Mouse (Mus musculus) hindbrain, embryonic 10.5 days (tissue): ENCODE measurements around the gene Wnk2. TPM values are rescaled to one million over a fixed set of nuclear protein-coding genes. Genes with fewer than 3 reads are reported as not detected.

Source experiments
- DNase-seq: peaks from one replicate; pipeline ENCODE4 v3.0.0-alpha.2; 2017; ENCODE audit warnings: low spot score
- H3K27ac ChIP-seq: fragments of 300-500 bp; sonication (generic); 2 replicates; pipeline ENCODE4 v1.5.1; 2016; ENCODE audit warnings: mild to moderate bottlenecking, moderate library complexity
- H3K27me3 ChIP-seq: fragments of 300-500 bp; sonication (generic); 2 replicates; pipeline ENCODE4 v1.6.1; 2016; ENCODE audit warnings: mild to moderate bottlenecking; ENCODE audit not compliant: poor library complexity, insufficient read depth, severe bottlenecking
- H3K36me3 ChIP-seq: fragments of 300-500 bp; sonication (generic); 2 replicates; pipeline ENCODE4 v1.6.1; 2016; ENCODE audit warnings: mild to moderate bottlenecking, moderate library complexity
- H3K4me1 ChIP-seq: fragments of 300-500 bp; sonication (generic); replicated peaks from 2 replicates; pipeline ENCODE4 v1.6.1; 2016; ENCODE audit warnings: mild to moderate bottlenecking
- H3K4me3 ChIP-seq: fragments of 300-500 bp; sonication (generic); 2 replicates; pipeline ENCODE4 v1.5.1; 2016; ENCODE audit warnings: mild to moderate bottlenecking, moderate library complexity
- H3K9me3 ChIP-seq: fragments of 300-500 bp; sonication (generic); 2 replicates; pipeline ENCODE4 v1.6.1; 2016; ENCODE audit warnings: mild to moderate bottlenecking, moderate library complexity
- WGBS: fragments of 180-500 bp; shearing (Covaris S2); methylation state at CpG from one replicate; pipeline ENCODE4 v1.1.7; 2016; 5-methylcytosine and 5-hydroxymethylcytosine counted together
- polyA plus RNA-seq: library from polyadenylated mRNA; unstranded; fragments of >200 nt; fragmentation: Nextera tagmentation; extraction: Ambion mirVana; gene quantifications from 2 replicates; pipeline ENCODE4 v1.2.1, GENCODE M21; 2016

Wnk2 gene
- polyA plus RNA-seq, 1 experiment from 2014 or later, result 8.5 TPM

- Histone ChIP-seq H3K36me3 (peaks cover 24% of the 10 kb centered on the region), H3K9me3 (no peaks in the 10 kb centered on the region), H3K4me3 (no peak overlapping the region), H3K27me3 (peaks cover 11% of the 10 kb centered on the region; the same call in 1 of the 2 replicates), H3K4me1 (peaks cover 26% of the 10 kb centered on the region), H3K27ac (peak overlapping the region; percentile 76)
- WGBS, result 14% methylated on average over 10 of the region's 10 CpGs
- peak; percentile 58 for DNase-seq
Observed at GRCm38 (mm10) chr13:49044145-49044561, 103.7 kb downstream of the Wnk2 start.

GRCm38 (mm10) chr13:49042371-49042770, 105.4 kb downstream of the Wnk2 start:
- Histone ChIP-seq H3K9me3 (no peaks in the 10 kb centered on the region), H3K4me1 (peaks cover 42% of the 10 kb centered on the region), H3K27me3 (peaks cover 11% of the 10 kb centered on the region; the same call in 1 of the 2 replicates), H3K27ac (no peak overlapping the region), H3K4me3 (no peak overlapping the region), H3K36me3 (peaks cover 26% of the 10 kb centered on the region)
- 95% methylated on average over 15 of the region's 15 CpGs for WGBS
- no peak for DNase-seq

GRCm38 (mm10) chr13:49036928-49037574, 110.8 kb downstream of the Wnk2 start:
- peak overlapping the region; percentile 45; the same call in 1 of the 2 replicates for H3K27ac ChIP-seq
- 80% methylated on average over 7 of the region's 7 CpGs for WGBS

DNA sequence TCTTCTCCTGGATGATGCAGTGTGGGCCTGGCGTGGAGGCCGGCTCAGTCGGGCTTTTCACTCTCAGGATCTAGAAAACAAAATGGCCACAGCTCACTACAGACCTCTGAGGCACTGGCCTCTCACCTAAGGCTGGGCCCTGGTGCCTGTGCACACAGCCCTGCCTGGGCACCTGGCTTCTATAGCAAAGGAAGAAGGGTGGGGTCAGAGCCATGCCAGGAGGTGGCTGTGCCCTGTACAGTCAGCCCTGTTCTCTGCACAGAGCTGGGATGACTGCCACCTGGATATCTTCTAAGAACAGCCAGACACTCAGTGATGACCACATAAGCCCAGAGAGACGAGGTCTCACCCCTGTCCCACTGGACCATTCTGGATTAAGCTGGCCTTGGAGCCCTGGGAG, 111.4 kb downstream of the Wnk2 start:
- H3K9me3 ChIP-seq, result no peaks in the 10 kb centered on the region
- no peak overlapping the region for H3K4me3 ChIP-seq
- no peak for DNase-seq
- peaks cover 41% of the 10 kb centered on the region for H3K36me3 ChIP-seq
- no peaks in the 10 kb centered on the region for H3K27me3 ChIP-seq
- 94% methylated on average over 4 of the region's 4 CpGs for WGBS
- no peak overlapping the region for H3K27ac ChIP-seq
- peaks cover 22% of the 10 kb centered on the region for H3K4me1 ChIP-seq

More at GRCm38 (mm10) chr13:49036928-49037574, 110.8 kb downstream of the Wnk2 start:
- peaks cover 42% of the 10 kb centered on the region for H3K36me3 ChIP-seq
- H3K27me3 ChIP-seq, result no peaks in the 10 kb centered on the region; the same call in 1 of the 2 replicates
- peaks cover 22% of the 10 kb centered on the region for H3K4me1 ChIP-seq
- no peak overlapping the region for H3K4me3 ChIP-seq
- DNase-seq, result no peak
- H3K9me3 ChIP-seq, result no peaks in the 10 kb centered on the region

DNA sequence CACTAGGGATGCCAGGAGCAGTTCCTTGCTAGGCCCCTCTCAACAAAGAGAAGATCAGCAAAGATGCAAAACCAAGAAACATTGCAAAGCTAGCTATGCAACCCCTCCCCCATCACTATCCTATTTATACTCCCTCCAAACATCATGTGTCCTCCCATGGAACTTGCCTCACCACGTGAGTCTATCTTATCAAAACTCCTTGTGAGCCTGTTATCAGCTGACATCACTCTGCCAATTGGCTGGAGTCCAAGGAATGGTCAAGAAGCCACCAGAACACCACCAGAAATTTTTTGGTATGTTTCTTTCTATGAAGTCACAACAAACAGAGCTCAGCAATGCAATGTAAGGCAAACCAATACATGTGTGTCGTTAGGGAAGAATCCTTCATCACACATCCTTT, 116.8 kb downstream of the Wnk2 start:
- H3K9me3 ChIP-seq, result no peaks in the 10 kb centered on the region
- no peak for DNase-seq
- no peaks in the 10 kb centered on the region for H3K27me3 ChIP-seq
- no peak overlapping the region for H3K4me3 ChIP-seq
- no peaks in the 10 kb centered on the region; the same call in 1 of the 2 replicates for H3K4me1 ChIP-seq
- H3K27ac ChIP-seq, result no peak overlapping the region
- WGBS, result 89% methylated on average over 2 of the region's 2 CpGs
- peaks cover 14% of the 10 kb centered on the region for H3K36me3 ChIP-seq

GRCm38 (mm10) chr13:49028757-49029539, 118.9 kb downstream of the Wnk2 start:
- no peak for DNase-seq
- Histone ChIP-seq H3K9me3 (no peaks in the 10 kb centered on the region), H3K4me3 (no peak overlapping the region), H3K4me1 (peaks cover 14% of the 10 kb centered on the region), H3K27ac (no peak overlapping the region), H3K27me3 (no peaks in the 10 kb centered on the region), H3K36me3 (no peaks in the 10 kb centered on the region)
- 66% methylated on average over 8 of the region's 8 CpGs for WGBS

GRCm38 (mm10) chr13:49027057-49027456, 120.8 kb downstream of the Wnk2 start:
- no peak overlapping the region for H3K27ac ChIP-seq
- no peak overlapping the region for H3K4me3 ChIP-seq
- 86% methylated on average over 8 of the region's 8 CpGs for WGBS
- no peaks in the 10 kb centered on the region for H3K36me3 ChIP-seq
- no peaks in the 10 kb centered on the region for H3K27me3 ChIP-seq
- no peak for DNase-seq
- H3K9me3 ChIP-seq, result no peaks in the 10 kb centered on the region
- H3K4me1 ChIP-seq, result peaks cover 14% of the 10 kb centered on the region

DNA sequence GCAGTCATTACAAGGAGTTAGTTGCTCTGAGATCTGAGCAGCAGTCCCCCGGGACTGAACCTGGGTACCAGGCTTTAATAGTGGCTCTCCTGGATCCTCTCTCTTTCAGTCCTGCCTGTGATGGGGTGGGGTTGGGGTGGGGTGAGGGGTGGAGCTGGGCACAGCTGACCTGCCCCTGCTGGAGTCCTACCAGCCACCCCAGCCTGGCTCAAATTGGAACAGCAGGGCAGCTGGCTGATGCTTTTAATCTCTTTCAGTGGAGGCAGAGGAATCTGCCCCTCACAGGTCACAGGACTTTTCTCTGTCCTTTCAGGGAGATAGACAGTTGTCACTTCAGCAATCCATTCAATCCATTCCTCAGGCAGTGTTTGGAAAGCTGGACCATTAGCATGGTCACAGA, 122.3 kb downstream of the Wnk2 start:
- WGBS, result 16% methylated on average over 1 of the region's 1 CpGs
- Histone ChIP-seq H3K36me3 (no peaks in the 10 kb centered on the region), H3K4me1 (peaks cover 21% of the 10 kb centered on the region), H3K27me3 (no peaks in the 10 kb centered on the region), H3K4me3 (no peak overlapping the region), H3K9me3 (no peaks in the 10 kb centered on the region), H3K27ac (no peak overlapping the region)
- DNase-seq, result no peak

DNA sequence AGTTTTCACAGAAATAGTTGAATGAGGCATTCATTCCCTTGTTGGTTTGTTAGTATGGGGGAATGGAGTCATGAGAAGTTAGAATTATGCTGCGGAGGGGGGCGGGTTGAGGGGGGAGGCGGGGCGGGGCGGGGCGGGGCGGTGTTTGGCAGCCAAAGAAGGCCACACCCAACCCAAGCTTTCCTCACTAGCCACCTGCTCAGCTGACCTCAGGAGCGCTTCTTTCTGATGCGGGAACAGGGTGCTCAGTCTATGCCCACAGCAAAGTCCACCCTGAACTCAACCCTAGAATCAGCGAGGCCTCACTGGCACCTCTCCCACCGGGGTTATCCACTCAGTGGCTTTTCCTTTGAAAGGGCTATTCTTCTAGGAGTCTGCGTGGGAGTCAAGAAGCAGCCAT, 123.1 kb downstream of the Wnk2 start:
- Histone ChIP-seq H3K4me3 (peak overlapping the region; percentile 18; the same call in 1 of the 2 replicates), H3K27ac (peak overlapping the region; percentile 50; the same call in 1 of the 2 replicates), H3K4me1 (peaks cover 29% of the 10 kb centered on the region), H3K9me3 (no peaks in the 10 kb centered on the region), H3K27me3 (no peaks in the 10 kb centered on the region), H3K36me3 (no peaks in the 10 kb centered on the region)
- DNase-seq, result no peak
- WGBS, result 11% methylated on average over 12 of the region's 12 CpGs

GRCm38 (mm10) chr13:49021693-49022092, 126.1 kb downstream of the Wnk2 start:
- DNase-seq, result no peak
- Histone ChIP-seq H3K27me3 (no peaks in the 10 kb centered on the region), H3K9me3 (peaks cover 7% of the 10 kb centered on the region; the same call in 1 of the 2 replicates), H3K27ac (no peak overlapping the region), H3K4me3 (no peak overlapping the region), H3K4me1 (peaks cover 29% of the 10 kb centered on the region), H3K36me3 (peaks cover 4% of the 10 kb centered on the region; the same call in 1 of the 2 replicates)
- WGBS, result 68% methylated on average over 3 of the region's 3 CpGs

DNA sequence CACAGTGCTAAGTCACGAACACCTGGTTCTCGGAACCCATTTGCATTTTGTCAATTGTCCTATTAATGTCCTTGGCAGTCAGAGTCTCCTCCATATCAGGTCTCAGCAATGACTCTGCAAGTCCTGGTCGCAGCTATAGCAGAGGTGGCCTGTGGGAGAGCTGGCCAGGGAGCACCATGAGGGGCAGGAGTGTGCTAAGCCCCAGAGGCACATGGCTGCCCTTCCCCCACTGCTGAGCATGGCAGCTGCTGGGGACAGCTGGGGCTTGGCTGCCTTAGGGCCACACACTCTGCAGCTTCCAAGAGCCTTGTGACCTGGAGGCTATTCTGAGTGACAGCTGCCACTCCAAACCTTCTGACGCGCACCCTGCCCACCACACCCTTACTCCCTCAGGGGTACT, 127.7 kb downstream of the Wnk2 start:
- 59% methylated on average over 5 of the region's 5 CpGs for WGBS
- Histone ChIP-seq H3K36me3 (peaks cover 4% of the 10 kb centered on the region; the same call in 1 of the 2 replicates), H3K9me3 (peaks cover 7% of the 10 kb centered on the region; the same call in 1 of the 2 replicates), H3K4me1 (peaks cover 37% of the 10 kb centered on the region), H3K4me3 (no peak overlapping the region), H3K27ac (0 out of 2 replicates have a peak overlapping the region, but pooled peaks have one; percentile 40), H3K27me3 (peaks cover 6% of the 10 kb centered on the region)
- DNase-seq, result peak; percentile 36

DNA sequence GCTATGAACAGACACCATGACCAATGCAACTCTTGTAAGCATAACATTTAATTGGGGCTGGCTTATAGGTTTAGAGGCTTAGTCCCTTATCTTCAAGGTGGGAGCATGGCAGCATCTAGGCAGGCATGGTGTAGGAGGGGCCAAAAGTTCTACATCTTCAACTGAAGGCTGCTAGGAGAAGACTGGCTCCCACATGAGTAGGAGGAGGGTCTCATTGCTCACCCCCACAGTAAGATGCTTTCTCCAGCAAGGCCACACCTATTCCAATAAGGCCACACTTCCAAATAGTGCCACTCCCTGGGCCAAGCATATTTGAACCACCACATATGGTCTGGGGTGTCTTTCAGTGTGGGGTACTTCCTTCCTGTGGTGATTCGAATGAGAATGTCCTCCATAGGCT, 130.4 kb downstream of the Wnk2 start:
- H3K9me3 ChIP-seq, result peaks cover 7% of the 10 kb centered on the region; the same call in 1 of the 2 replicates
- H3K36me3 ChIP-seq, result peaks cover 4% of the 10 kb centered on the region; the same call in 1 of the 2 replicates
- H3K4me1 ChIP-seq, result peaks cover 45% of the 10 kb centered on the region
- H3K4me3 ChIP-seq, result no peak overlapping the region
- 96% methylated on average over 1 of the region's 1 CpGs for WGBS
- no peak for DNase-seq
- peaks cover 20% of the 10 kb centered on the region for H3K27me3 ChIP-seq
- no peak overlapping the region for H3K27ac ChIP-seq

GRCm38 (mm10) chr13:49016311-49016761, 131.5 kb downstream of the Wnk2 start:
- peaks cover 20% of the 10 kb centered on the region for H3K27me3 ChIP-seq
- H3K9me3 ChIP-seq, result peaks cover 7% of the 10 kb centered on the region; the same call in 1 of the 2 replicates
- peak; percentile 75 for DNase-seq
- peaks cover 45% of the 10 kb centered on the region for H3K4me1 ChIP-seq
- peak overlapping the region; percentile 46 for H3K4me3 ChIP-seq
- 2% methylated on average over 16 of the region's 16 CpGs for WGBS
- H3K27ac ChIP-seq, result peak overlapping the region; percentile 80
- peaks cover 4% of the 10 kb centered on the region; the same call in 1 of the 2 replicates for H3K36me3 ChIP-seq
